Mouse (Mus musculus) heart, adult 18-20 months (tissue): ENCODE results near the gene Alg9. TPM values are rescaled to one million over a fixed set of nuclear protein-coding genes. Genes with fewer than 3 reads are reported as not detected.

ENCODE experiments used
- DNase-seq, 2 experiments: peaks; one replicate each; pipeline ENCODE4 v3.0.0; 2021 to 2022; ENCODE audit warnings: mixed read lengths in 1 of 2
- total RNA-seq, 2 experiments: library from RNA; stranded (reverse); gene quantifications; 2 replicates each; pipeline ENCODE4 v1.2.3; 2021

The Alg9 gene
- total RNA-seq, 2 experiments from 2014 or later: 10.4 to 12.1 TPM

- DNase-seq: no peak
These were observed 18.1 kb upstream of the Alg9 start for GRCm38 (mm10) chr9:50756711-50757110.

- no peak for DNase-seq
These were observed 13.1 kb upstream of the Alg9 start for GRCm38 (mm10) chr9:50761520-50762243.

- peak in 1 of 2 experiments; percentile 42 for DNase-seq
These were observed 11.5 kb upstream of the Alg9 start for GRCm38 (mm10) chr9:50763331-50763730.

- no peak for DNase-seq
These were observed 7.2 kb upstream of the Alg9 start for GRCm38 (mm10) chr9:50767531-50768106.

GRCm38 (mm10) chr9:50768107-50769002 is 6.5 kb upstream of the Alg9 start, which contains the start of gene Fdxacb1:
Fdxacb1 (plus strand) TSS chr9:50768236.
- DNase-seq: peak; percentile 99

- DNase-seq: peak; percentile 36 to 45
These were observed 4.8 kb upstream of the Alg9 start for GRCm38 (mm10) chr9:50770011-50770410.

- DNase-seq: no peak
These were observed 775 bp upstream of the Alg9 start for GRCm38 (mm10) chr9:50774026-50774462.

- peak in 1 of 2 experiments; percentile 34 for DNase-seq
These were observed 875 bp downstream of the Alg9 start for GRCm38 (mm10) chr9:50775662-50776126.

- DNase-seq: no peak
These were observed 1.4 kb downstream of the Alg9 start for GRCm38 (mm10) chr9:50776162-50776760.

- DNase-seq: peak in 1 of 2 experiments; percentile 50
These were observed 7.3 kb downstream of the Alg9 start for GRCm38 (mm10) chr9:50782155-50782554.

GRCm38 (mm10) chr9:50795266-50795665 is 20.4 kb downstream of the Alg9 start:
- DNase-seq: no peak

- no peak for DNase-seq
These were observed 22.0 kb downstream of the Alg9 start for GRCm38 (mm10) chr9:50796776-50797175.

GRCm38 (mm10) chr9:50797641-50798040 is 22.8 kb downstream of the Alg9 start:
- no peak for DNase-seq

GRCm38 (mm10) chr9:50798368-50798767 is 23.5 kb downstream of the Alg9 start:
- DNase-seq: peak in 1 of 2 experiments; percentile 9

- peak; percentile 25 to 41 for DNase-seq
These were observed 26.2 kb downstream of the Alg9 start for GRCm38 (mm10) chr9:50800985-50801384.

- no peak for DNase-seq
These were observed 28.3 kb downstream of the Alg9 start for GRCm38 (mm10) chr9:50803055-50803671.

GRCm38 (mm10) chr9:50808471-50808870 is 33.7 kb downstream of the Alg9 start:
- DNase-seq: peak in 1 of 2 experiments; percentile 7

- DNase-seq: no peak
These were observed 34.3 kb downstream of the Alg9 start for GRCm38 (mm10) chr9:50809146-50809545.

GRCm38 (mm10) chr9:50811187-50811586 is 36.4 kb downstream of the Alg9 start:
- DNase-seq: no peak

- no peak for DNase-seq
These were observed 36.9 kb downstream of the Alg9 start for GRCm38 (mm10) chr9:50811746-50812145.

GRCm38 (mm10) chr9:50813796-50814195 is 39.0 kb downstream of the Alg9 start:
- no peak for DNase-seq

GRCm38 (mm10) chr9:50815666-50816065 is 40.8 kb downstream of the Alg9 start:
- DNase-seq: no peak
